In the genomic region with DNA sequence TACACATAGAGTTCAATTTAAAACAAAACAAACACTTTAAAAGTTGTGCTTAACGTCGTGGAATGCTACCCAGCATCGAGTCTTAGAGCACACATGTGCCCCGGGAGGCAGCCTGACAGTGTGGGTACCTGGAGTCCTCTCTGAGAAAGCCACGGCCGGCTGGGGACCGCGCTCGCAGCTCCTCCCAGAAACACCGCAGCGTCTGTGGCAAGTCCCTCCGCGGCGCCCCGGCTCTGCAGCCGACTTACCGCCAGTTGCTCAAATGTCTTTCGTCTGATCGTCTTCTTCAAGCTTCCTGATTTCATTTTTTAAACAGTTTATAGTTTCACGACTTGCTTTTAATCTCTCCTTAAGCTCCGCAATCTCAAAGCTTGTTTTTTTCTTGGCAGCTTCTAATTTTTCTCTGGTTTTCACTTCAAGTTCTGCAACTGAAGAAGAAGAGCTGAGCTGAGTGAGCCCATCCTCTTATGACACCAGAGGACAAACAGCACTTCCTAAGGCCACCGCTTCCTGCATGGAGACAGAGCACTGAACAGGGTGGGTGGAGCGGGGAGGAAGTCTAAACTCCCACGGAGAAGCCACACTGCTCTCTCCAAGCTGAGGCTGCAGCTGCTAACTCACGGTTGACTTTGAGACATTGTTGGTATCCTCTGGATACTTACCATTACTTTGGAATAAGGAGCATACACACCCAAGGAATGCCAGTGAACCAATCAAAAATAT, we compare ENCODE assay signal across 18 mouse cellular contexts. TPM values are rescaled to one million over a fixed set of nuclear protein-coding genes. Genes with fewer than 3 reads are reported as not detected.
DNase-seq lines count a peak whose midpoint lies in the region; TF ChIP-seq lines count a peak whose summit lies in the region.
"Had no signal": no experiment of that assay in that cellular context is flagged by ENCODE, and none has a peak within 500 bp of the region (broad histone marks: within the 10 kb centered on the region; RNA-seq: fewer than 3 reads in every experiment).

No protein-coding gene starts in this region.

- 0 out of 2 replicates have a peak, but pooled peaks cover 2% of the 10 kb centered on the region for H3K4me1 ChIP-seq in brown adipose tissue, adult 24 weeks (ENCODE audit: control insufficient read depth, insufficient read depth, insufficient read length, low read length)
- no peaks in the 10 kb centered on the region; the same call in 1 of the 2 replicates for H3K4me1 ChIP-seq in small intestine, adult 2 months (ENCODE audit: control insufficient read depth, insufficient read depth, insufficient read length, low read length)
- H3K4me1 ChIP-seq: hindbrain, embryonic 10.5 days; midbrain, embryonic 13.5 days; neural tube, embryonic 13.5 days had no signal

- H3K27me3 ChIP-seq in small intestine, adult 2 months (ENCODE audit: control insufficient read depth, insufficient read depth, low read length) = no peaks in the 10 kb centered on the region
- H3K27me3 ChIP-seq: midbrain, embryonic 13.5 days; neural tube, embryonic 13.5 days had no signal

- H3K36me3 ChIP-seq in small intestine, adult 2 months (ENCODE audit: control insufficient read depth, insufficient read depth, low read length) = peaks cover 46% of the 10 kb centered on the region

- 86% methylated on average over 25 of the region's 25 CpGs for WGBS in small intestine, adult 2 months

- no peak for TF ChIP-seq POLR2A in small intestine, adult 2 months (IDR thresholded peaks at IDR 0.05; ENCODE audit: low read depth, low read length)

- intact Hi-C loops in left cerebral cortex, postnatal 14 days (cut with DNase I) = no loop called here

- peak overlapping the region; percentile 42; the same call in 1 of the 2 replicates for H3K27ac ChIP-seq in brown adipose tissue, adult 24 weeks (replicated peaks; ENCODE audit: low read depth, low read length)
- peak overlapping the region; percentile 15 for H3K27ac ChIP-seq in small intestine, adult 2 months (ENCODE audit: insufficient read depth, low read depth, low read length)
- H3K27ac ChIP-seq: heart, adult 2 months; hindbrain, embryonic 10.5 days; midbrain, embryonic 13.5 days; neural tube, embryonic 13.5 days had no signal

- 0 out of 2 replicates have a peak overlapping the region, but pooled peaks have one; percentile 0 for H3K4me3 ChIP-seq in brown adipose tissue, adult 24 weeks (ENCODE audit: insufficient read depth, low read depth, low read length)
- H3K4me3 ChIP-seq in small intestine, adult 2 months (ENCODE audit: low read depth, low read length) = peak overlapping the region; percentile 26
- H3K4me3 ChIP-seq: heart, adult 2 months; hindbrain, embryonic 10.5 days; midbrain, embryonic 13.5 days; neural tube, embryonic 13.5 days had no signal

- peak; percentile 51 for DNase-seq in lung, postnatal 36 days
- DNase-seq in lung, postnatal 10 days = no peak
- peak; percentile 46 for DNase-seq in thymus, postnatal 4 days
- DNase-seq in left cerebral cortex, postnatal 14 days (ENCODE audit: low spot score in 2 of 2) = no peak
- DNase-seq in adrenal gland, postnatal 4 days (ENCODE audit: low spot score in 2 of 2) = no peak
- no peak for DNase-seq in adrenal gland, postnatal 10 days
- DNase-seq: forebrain, postnatal 0 days; kidney, adult 8-10 months; lung, adult 2 months had no signal

- TF ChIP-seq CTCF in small intestine, adult 2 months (IDR thresholded peaks at IDR 0.05; ENCODE audit: extremely low read depth, insufficient read length, insufficient replicate concordance, low read depth, low read length) = no peak

RNA-seq across cellular contexts. Expression of a gene that starts 8.7 kb away (rescaled TPM):
- 18.2 and 24.4 TPM in 2 replicates for polyA plus RNA-seq in brown adipose tissue, adult 24 weeks (2012; ENCODE audit: insufficient read depth, insufficient read length, missing spikeins)
- polyA plus RNA-seq in small intestine, adult 2 months (2012; rRNA removed) = 9.5 and 22.5 TPM in 2 replicates
- total RNA-seq in left cerebral cortex, postnatal 14 days (2021) = 10 to 100 TPM; 56.6 to 61.7 TPM
- 10 to 100 TPM; 53.2 to 57.6 TPM for total RNA-seq in adrenal gland, postnatal 4 days (2021)
- 10 to 100 TPM; 42.5 to 47.6 TPM for total RNA-seq in adrenal gland, postnatal 10 days (2021)

RNA-seq across cellular contexts. Expression of a gene that starts 22.9 kb away (rescaled TPM):
- polyA plus RNA-seq in brown adipose tissue, adult 24 weeks (2012; ENCODE audit: insufficient read depth, insufficient read length, missing spikeins) = not detected in 2 replicates
- polyA plus RNA-seq in small intestine, adult 2 months (2012; rRNA removed) = not detected in 2 replicates
- not detected for total RNA-seq in left cerebral cortex, postnatal 14 days (2021)
- total RNA-seq in adrenal gland, postnatal 4 days (2021) = not detected
- not detected for total RNA-seq in adrenal gland, postnatal 10 days (2021)
- total RNA-seq: forebrain, postnatal 0 days; heart, adult 2 months; left cerebral cortex, postnatal 25 days had no signal
- polyA plus RNA-seq: brain, embryonic 14.5 days; heart, adult 2 months; hindbrain, embryonic 10.5 days; midbrain, embryonic 13.5 days; neural tube, embryonic 13.5 days; stomach, embryonic 16.5 days had no signal

Comparison
In these comparisons a context has a peak if more than half of its experiments do, and no peak if none do; other contexts are left out.
1. DNase-seq: peak in lung, postnatal 36 days (single experiment) and thymus, postnatal 4 days (single experiment); none in lung, postnatal 10 days (single experiment), left cerebral cortex, postnatal 14 days (0 of 2), adrenal gland, postnatal 4 days (0 of 2) and adrenal gland, postnatal 10 days (single experiment).